Mouse (Mus musculus): ENCODE measurements at regions not wholly inside any gene's neighbourhood (a gene's known extent, or its start where the extent isn't known, plus 50 kb on each side); places are given as distances from the start of the nearest gene placed in this dataset.

- Histone ChIP-seq H3K36me3 (replicated peaks; ENCODE audit: control insufficient read depth, insufficient read depth, low read depth) (no peaks in the 10 kb centered on the region), H3K4me2 (ENCODE audit: low read depth) (no peak overlapping the region), H3K4me1 (replicated peaks; ENCODE audit: control insufficient read depth in 2 of 2, insufficient read depth in 2 of 2, low read length in 1 of 2) (peaks cover 0 to 3% of the 10 kb centered on the region in 2 experiments; a peak in 1 of 4 replicates), H3K9ac (replicated peaks) (no peak overlapping the region), H3K9me3 (ENCODE audit: control insufficient read depth, low read length) (no peaks in the 10 kb centered on the region), H3K4me3 (ENCODE audit: insufficient read depth in 1 of 2, low read depth in 2 of 2, low read length in 2 of 2) (no peak overlapping the region), H3K27me3 (ENCODE audit: control insufficient read depth, insufficient read depth, low read length) (no peaks in the 10 kb centered on the region), H3K27ac (no peak overlapping the region)
- DNase-seq (ENCODE audit: low read depth in 3 of 3, low spot score in 3 of 3) = peak in 2 of 3 experiments; percentile 5 to 11
- 52% methylated on average over 10 of the region's 10 CpGs for WGBS (ENCODE audit: insufficient replicate concordance)
- ATAC-seq (ENCODE audit: insufficient read depth) = no peak
- TF ChIP-seq EP300 (IDR thresholded peaks at IDR 0.05; ENCODE audit: low read depth) (no peak), CTCF (IDR thresholded peaks at IDR 0.05; ENCODE audit: low read depth) (no peak)
These were observed 148.7 kb downstream of the Wnt5a start for GRCm38 (mm10) chr14:28653059-28653930.

DNA sequence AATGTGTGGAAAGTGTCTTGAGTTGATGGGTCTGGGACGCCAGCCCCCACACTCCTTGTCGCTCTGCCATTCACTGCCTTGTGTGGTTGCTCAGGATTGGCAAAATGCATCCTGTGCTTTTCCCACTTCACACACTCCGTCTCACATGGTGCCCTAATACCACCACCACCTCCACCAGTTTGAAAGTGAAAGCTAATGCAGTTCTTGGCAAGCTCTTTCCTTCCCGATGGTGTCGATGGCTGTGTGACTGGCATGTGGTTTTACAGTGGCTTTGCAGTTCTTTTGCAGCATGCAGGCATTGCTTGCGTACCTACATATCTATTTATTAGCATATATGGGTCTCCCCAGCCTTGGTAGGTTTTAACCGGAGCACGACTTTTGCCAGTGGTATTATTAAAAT, 152.7 kb downstream of the Wnt5a start:
- ATAC-seq (ENCODE audit: insufficient read depth) (no peak), DNase-seq (ENCODE audit: low read depth in 3 of 3, low spot score in 3 of 3) (no peak)
- Histone ChIP-seq H3K27me3 (ENCODE audit: control insufficient read depth, insufficient read depth, low read length) (no peaks in the 10 kb centered on the region), H3K4me1 (replicated peaks; ENCODE audit: control insufficient read depth in 2 of 2, insufficient read depth in 2 of 2, low read length in 1 of 2) (no peaks in the 10 kb centered on the region; a peak in 1 of 4 replicates), H3K4me2 (ENCODE audit: low read depth) (no peak overlapping the region), H3K9ac (replicated peaks) (no peak overlapping the region), H3K9me3 (ENCODE audit: control insufficient read depth, low read length) (no peaks in the 10 kb centered on the region), H3K36me3 (replicated peaks; ENCODE audit: control insufficient read depth, insufficient read depth, low read depth) (no peaks in the 10 kb centered on the region), H3K27ac (no peak overlapping the region), H3K4me3 (ENCODE audit: insufficient read depth in 1 of 2, low read depth in 2 of 2, low read length in 2 of 2) (no peak overlapping the region)
- no peak for TF ChIP-seq CTCF (IDR thresholded peaks at IDR 0.05; ENCODE audit: low read depth)
- no peak for TF ChIP-seq EP300 (IDR thresholded peaks at IDR 0.05; ENCODE audit: low read depth)
- 58% methylated on average over 8 of the region's 8 CpGs for WGBS (ENCODE audit: insufficient replicate concordance)

DNA sequence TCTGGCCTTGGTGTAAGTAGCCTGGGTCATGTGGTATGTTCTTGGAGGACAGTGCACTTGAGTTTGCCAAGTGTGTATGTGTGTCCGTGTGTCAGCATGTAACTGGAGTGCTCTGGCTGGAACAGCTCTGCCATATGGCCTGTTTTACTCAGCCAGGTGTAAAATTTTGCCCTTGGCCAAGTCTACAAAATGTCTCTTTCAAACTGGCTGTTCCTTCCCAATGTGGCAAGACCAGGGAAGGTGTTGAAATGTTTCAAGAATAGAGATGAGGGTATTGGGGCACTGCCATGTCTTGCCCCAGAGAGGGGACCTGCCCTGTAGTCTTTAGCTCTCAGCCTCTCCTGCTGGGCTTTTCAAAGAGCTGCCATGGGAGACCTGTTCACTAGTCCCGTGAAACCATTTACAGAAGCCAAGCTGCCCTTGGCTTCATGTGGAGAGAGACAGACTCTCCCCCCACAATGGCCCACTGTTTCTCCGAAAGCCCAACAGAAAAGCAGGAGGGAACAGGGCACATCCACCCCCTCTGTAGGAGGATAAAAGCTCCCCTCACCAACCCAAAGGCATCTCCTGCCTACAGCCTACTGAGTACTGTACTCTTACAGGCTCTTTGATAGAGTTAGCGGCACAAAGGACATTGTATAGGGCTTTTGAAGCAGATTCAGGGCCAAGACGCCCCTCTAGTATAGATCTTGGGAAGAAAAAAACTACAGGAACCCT, 156.5 kb downstream of the Wnt5a start:
- TF ChIP-seq EP300 (IDR thresholded peaks at IDR 0.05; ENCODE audit: low read depth) (no peak), CTCF (IDR thresholded peaks at IDR 0.05; ENCODE audit: low read depth) (no peak)
- no peak overlapping the region for H3K4me3 ChIP-seq (ENCODE audit: insufficient read depth in 1 of 2, low read depth in 2 of 2, low read length in 2 of 2)
- DNase-seq (ENCODE audit: low read depth in 3 of 3, low spot score in 3 of 3) = no peak
- ATAC-seq (ENCODE audit: insufficient read depth) = no peak
- H3K9ac ChIP-seq (replicated peaks) = no peak overlapping the region
- 54% methylated on average over 5 of the region's 5 CpGs for WGBS (ENCODE audit: insufficient replicate concordance)
- no peak overlapping the region for H3K27ac ChIP-seq
- H3K4me1 ChIP-seq (replicated peaks; ENCODE audit: control insufficient read depth in 2 of 2, insufficient read depth in 2 of 2, low read length in 1 of 2) = no peaks in the 10 kb centered on the region
- H3K27me3 ChIP-seq (ENCODE audit: control insufficient read depth, insufficient read depth, low read length) = no peaks in the 10 kb centered on the region
- H3K36me3 ChIP-seq (replicated peaks; ENCODE audit: control insufficient read depth, insufficient read depth, low read depth) = no peaks in the 10 kb centered on the region
- no peak overlapping the region for H3K4me2 ChIP-seq (ENCODE audit: low read depth)
- H3K9me3 ChIP-seq (ENCODE audit: control insufficient read depth, low read length) = no peaks in the 10 kb centered on the region

- Histone ChIP-seq H3K4me3 (ENCODE audit: insufficient read depth in 1 of 2, low read depth in 2 of 2, low read length in 2 of 2) (no peak overlapping the region), H3K27me3 (ENCODE audit: control insufficient read depth, insufficient read depth, low read length) (no peaks in the 10 kb centered on the region), H3K9ac (replicated peaks) (no peak overlapping the region), H3K4me2 (ENCODE audit: low read depth) (no peak overlapping the region), H3K27ac (no peak overlapping the region), H3K4me1 (replicated peaks; ENCODE audit: control insufficient read depth in 2 of 2, insufficient read depth in 2 of 2, low read length in 1 of 2) (no peaks in the 10 kb centered on the region), H3K9me3 (ENCODE audit: control insufficient read depth, low read length) (no peaks in the 10 kb centered on the region), H3K36me3 (replicated peaks; ENCODE audit: control insufficient read depth, insufficient read depth, low read depth) (no peaks in the 10 kb centered on the region)
- TF ChIP-seq EP300 (IDR thresholded peaks at IDR 0.05; ENCODE audit: low read depth) = no peak
- TF ChIP-seq CTCF (IDR thresholded peaks at IDR 0.05; ENCODE audit: low read depth) = no peak
- 67% methylated on average over 1 of the region's 1 CpGs for WGBS (ENCODE audit: insufficient replicate concordance)
- ATAC-seq (ENCODE audit: insufficient read depth) = no peak
- DNase-seq (ENCODE audit: low read depth in 3 of 3, low spot score in 3 of 3) = no peak
These were observed 158.8 kb downstream of the Wnt5a start for GRCm38 (mm10) chr14:28663316-28663715.

- TF ChIP-seq EP300 (IDR thresholded peaks at IDR 0.05; ENCODE audit: low read depth) (no peak), CTCF (IDR thresholded peaks at IDR 0.05; ENCODE audit: low read depth) (no peak)
- 41% methylated on average over 7 of the region's 7 CpGs for WGBS (ENCODE audit: insufficient replicate concordance)
- DNase-seq (ENCODE audit: low read depth in 3 of 3, low spot score in 3 of 3) (no peak), ATAC-seq (ENCODE audit: insufficient read depth) (no peak)
- no peak overlapping the region for H3K4me2 ChIP-seq (ENCODE audit: low read depth)
- H3K27ac ChIP-seq = no peak overlapping the region
- no peak overlapping the region for H3K9ac ChIP-seq (replicated peaks)
- no peaks in the 10 kb centered on the region for H3K36me3 ChIP-seq (replicated peaks; ENCODE audit: control insufficient read depth, insufficient read depth, low read depth)
- no peaks in the 10 kb centered on the region for H3K9me3 ChIP-seq (ENCODE audit: control insufficient read depth, low read length)
- no peaks in the 10 kb centered on the region for H3K27me3 ChIP-seq (ENCODE audit: control insufficient read depth, insufficient read depth, low read length)
- H3K4me1 ChIP-seq (replicated peaks; ENCODE audit: control insufficient read depth in 2 of 2, insufficient read depth in 2 of 2, low read length in 1 of 2) = no peaks in the 10 kb centered on the region
- no peak overlapping the region for H3K4me3 ChIP-seq (ENCODE audit: insufficient read depth in 1 of 2, low read depth in 2 of 2, low read length in 2 of 2)
These were observed 159.6 kb downstream of the Wnt5a start for GRCm38 (mm10) chr14:28664121-28664520.
